Mouse (Mus musculus): ENCODE measurements at regions not wholly inside any gene's neighbourhood (a gene's known extent, or its start where the extent isn't known, plus 50 kb on each side); places are given as distances from the start of the nearest gene placed in this dataset.

GRCm38 (mm10) chr3:102663711-102664110, 70.6 kb upstream of the Tspan2 start:
- DNase-seq (ENCODE audit: low read depth, low spot score) = no peak

DNA sequence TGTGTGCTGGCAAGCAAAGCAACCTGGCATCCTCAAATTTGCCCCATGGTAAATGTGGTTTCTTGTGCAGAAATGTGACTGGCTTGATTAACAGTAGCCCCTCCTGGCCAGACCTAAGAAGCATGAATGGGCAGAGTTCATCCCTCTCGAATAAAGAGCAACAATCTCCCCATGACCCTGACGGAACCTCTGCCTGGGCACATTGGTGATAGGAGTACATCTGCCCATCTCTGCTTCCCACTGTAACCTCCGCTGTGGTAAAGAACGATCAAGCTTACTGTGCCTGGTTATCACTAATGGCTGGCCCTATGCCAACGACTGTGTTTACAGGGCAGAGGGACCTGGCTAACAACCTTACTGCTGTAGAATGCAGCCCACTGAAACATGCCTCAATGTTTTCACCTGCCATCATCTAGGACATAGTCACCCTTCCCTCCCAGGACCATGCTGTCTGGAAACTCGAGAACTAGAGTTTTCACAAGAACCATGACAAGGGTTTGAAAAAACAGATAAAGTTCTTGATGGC, 69.6 kb upstream of the Tspan2 start:
- DNase-seq (ENCODE audit: low read depth, low spot score) = no peak

DNA sequence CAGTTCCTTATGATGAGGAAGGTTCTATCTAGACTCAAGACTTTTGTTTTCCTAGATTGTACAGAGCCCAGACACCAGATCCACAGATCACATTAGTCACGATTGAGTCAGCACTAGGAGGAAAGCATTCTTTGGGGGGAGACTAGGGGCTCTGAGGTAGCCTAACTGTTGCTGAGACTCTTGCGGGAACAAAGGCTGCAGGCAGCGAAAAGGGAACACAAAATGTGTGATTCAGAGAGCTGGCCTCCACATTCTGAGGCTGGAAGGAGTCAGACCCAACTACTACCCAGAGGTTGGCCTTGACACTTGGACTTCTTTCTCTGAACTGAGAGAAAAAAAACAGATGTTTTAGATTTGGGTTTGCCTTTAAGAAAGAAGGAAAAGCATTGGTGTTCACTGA, 66.5 kb upstream of the Tspan2 start:
- no peak for DNase-seq (ENCODE audit: low read depth, low spot score)

GRCm38 (mm10) chr3:102668556-102668955, 65.8 kb upstream of the Tspan2 start:
- no peak for DNase-seq (ENCODE audit: low read depth, low spot score)

GRCm38 (mm10) chr3:102669951-102670350, 64.4 kb upstream of the Tspan2 start:
- DNase-seq (ENCODE audit: low read depth, low spot score) = no peak

GRCm38 (mm10) chr3:102670557-102670956, 63.8 kb upstream of the Tspan2 start:
- DNase-seq (ENCODE audit: low read depth, low spot score) = no peak

DNA sequence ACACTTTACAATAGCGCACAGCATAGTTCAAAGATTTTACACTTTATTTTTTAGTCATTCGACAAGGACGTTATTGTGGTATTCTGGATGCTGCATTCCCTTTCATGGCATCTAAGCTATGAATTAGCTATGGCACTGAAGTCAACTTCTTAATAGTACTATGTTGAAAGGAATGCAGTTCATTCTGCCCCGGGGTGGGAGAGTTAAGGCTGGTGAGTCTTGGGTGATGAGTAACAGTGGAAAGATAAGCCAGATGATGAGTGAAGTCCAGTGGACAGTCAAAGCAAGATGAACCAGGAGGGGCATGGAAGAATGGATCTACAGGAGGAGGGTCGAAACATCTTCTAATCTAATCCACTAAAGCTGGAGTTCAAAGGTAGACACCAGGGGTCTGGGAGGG, 63.4 kb upstream of the Tspan2 start:
- no peak for DNase-seq (ENCODE audit: low read depth, low spot score)

DNA sequence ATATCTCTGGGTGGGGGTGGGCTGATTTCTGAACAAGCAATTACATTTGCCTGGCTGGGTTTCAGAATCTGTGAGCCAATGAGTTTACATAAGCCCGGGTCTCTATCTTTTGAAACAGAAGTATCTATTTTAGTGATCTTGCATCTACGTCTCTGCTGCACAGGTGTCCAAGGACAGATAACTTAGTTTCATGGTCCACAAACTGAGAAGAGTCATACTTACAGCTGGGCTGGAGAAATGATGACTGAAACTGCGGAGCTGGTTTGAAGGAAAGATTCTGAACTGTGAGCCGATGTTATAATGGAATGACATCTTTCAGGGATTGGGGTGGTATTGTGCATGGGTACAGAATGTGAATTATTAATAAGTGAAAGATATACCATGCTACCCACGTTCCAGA, 60.8 kb upstream of the Tspan2 start:
- DNase-seq (ENCODE audit: low read depth, low spot score) = no peak

DNA sequence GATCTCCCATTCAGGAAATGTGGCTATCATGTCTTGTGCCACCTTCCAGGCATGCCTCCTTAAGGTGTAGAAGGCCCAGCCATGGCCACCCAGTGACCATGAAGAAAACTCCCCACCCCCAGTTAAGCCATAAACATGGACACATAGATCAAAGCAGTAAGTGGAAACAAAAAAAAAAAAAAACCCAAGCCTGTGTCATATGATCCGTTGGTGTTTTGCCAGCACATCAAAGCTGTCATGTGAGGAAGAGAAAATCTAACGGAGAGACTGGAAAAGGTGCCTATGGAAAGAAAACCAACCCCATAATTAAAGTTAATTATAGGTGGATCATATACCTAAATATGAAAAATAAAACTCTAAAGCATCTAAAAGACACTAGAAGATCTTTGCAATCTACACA, 60.3 kb upstream of the Tspan2 start:
- DNase-seq (ENCODE audit: low read depth, low spot score) = no peak

GRCm38 (mm10) chr3:102676946-102677534, 57.3 kb upstream of the Tspan2 start:
- DNase-seq (ENCODE audit: low read depth, low spot score) = no peak

DNA sequence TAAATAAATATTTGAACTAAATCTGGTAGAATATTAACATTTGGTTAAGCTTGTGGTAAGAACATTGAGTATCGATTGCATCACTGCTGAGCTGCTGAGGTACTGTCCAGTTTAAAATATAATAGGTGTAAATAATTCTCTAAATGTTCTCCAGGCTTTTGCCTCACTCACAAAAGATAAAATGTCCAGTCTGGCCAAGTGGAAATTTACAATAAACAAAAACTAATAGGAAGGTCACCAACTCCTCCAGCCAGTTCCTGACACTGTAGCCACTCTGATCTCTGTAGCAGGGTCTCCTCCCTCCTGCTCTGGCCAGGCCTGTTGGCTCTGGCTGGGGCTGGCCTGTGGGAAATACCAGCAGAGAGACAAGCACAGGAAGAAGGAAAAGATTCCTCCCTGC, 55.8 kb upstream of the Tspan2 start:
- no peak for DNase-seq (ENCODE audit: low read depth, low spot score)

- no peak for DNase-seq (ENCODE audit: low read depth, low spot score)
Observed at GRCm38 (mm10) chr3:102682424-102682823, 51.9 kb upstream of the Tspan2 start.

DNA sequence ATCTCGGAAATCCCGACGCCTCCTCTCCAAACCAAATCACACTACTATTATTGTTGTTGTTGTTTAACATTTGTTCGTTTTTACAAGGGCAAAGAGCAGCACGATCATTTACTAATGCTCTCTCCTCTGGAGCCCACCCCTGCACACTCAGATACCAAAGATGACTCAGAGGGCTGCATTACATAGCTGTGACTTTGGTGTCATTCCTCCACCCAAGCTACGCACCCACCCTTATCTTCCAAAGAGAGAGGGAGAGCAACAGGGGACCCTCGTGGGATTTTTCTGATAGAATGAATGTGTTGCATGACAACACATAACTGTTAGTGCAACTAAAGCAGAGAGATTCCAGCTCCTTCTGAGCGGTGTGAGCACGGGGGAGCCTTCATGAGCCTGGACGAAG, 50.8 kb upstream of the Tspan2 start:
- DNase-seq (ENCODE audit: low read depth, low spot score) = no peak

Data from mesoderm, embryonic 11.5 days (tissue).